Mouse (Mus musculus) limb, embryonic 13.5 days (tissue): ENCODE results near the gene Scn5a. TPM values are rescaled to one million over a fixed set of nuclear protein-coding genes. Genes with fewer than 3 reads are reported as not detected.

Source experiments
- ATAC-seq: fragments of 200-750 bp; cut with Nextera tagmentation; 2 replicates; pipeline ENCODE4 v1.8.0; 2017; ENCODE audit warnings: low read depth, moderate number of reproducible peaks, moderate TSS enrichment; ENCODE audit not compliant: low FRiP score
- H3K27ac ChIP-seq: fragments of 300-500 bp; sonication (generic); 2 replicates; pipeline ENCODE4 v1.5.1; 2015; ENCODE audit warnings: inconsistent platforms, mild to moderate bottlenecking, moderate library complexity
- H3K27me3 ChIP-seq: fragments of 300-500 bp; sonication (generic); 2 replicates; pipeline ENCODE4 v1.6.1; 2015; ENCODE audit warnings: mild to moderate bottlenecking, inconsistent platforms
- H3K36me3 ChIP-seq: fragments of 300-500 bp; sonication (generic); 2 replicates; pipeline ENCODE4 v1.6.1; 2015; ENCODE audit warnings: inconsistent platforms, mild to moderate bottlenecking, moderate library complexity
- H3K4me1 ChIP-seq: fragments of 300-500 bp; sonication (generic); 2 replicates; pipeline ENCODE4 v1.6.1; 2015; ENCODE audit warnings: inconsistent platforms
- H3K4me2 ChIP-seq: fragments of 300-500 bp; sonication (generic); replicated peaks from 2 replicates; pipeline ENCODE4 v1.6.1; 2015; ENCODE audit warnings: inconsistent platforms, mild to moderate bottlenecking, moderate library complexity
- H3K4me3 ChIP-seq: fragments of 300-500 bp; sonication (generic); 2 replicates; pipeline ENCODE4 v1.5.1; 2015; ENCODE audit warnings: moderate library complexity, mild to moderate bottlenecking, inconsistent platforms
- H3K9ac ChIP-seq: fragments of 300-500 bp; sonication (generic); 2 replicates; pipeline ENCODE4 v1.6.1; 2015; ENCODE audit warnings: mild to moderate bottlenecking, inconsistent platforms
- H3K9me3 ChIP-seq: fragments of 300-500 bp; sonication (generic); 2 replicates; pipeline ENCODE4 v1.6.1; 2016; ENCODE audit warnings: inconsistent platforms
- WGBS: fragments of 180-500 bp; shearing (Covaris S2); methylation state at CpG from one replicate; pipeline ENCODE4 v1.1.7; 2015; 5-methylcytosine and 5-hydroxymethylcytosine counted together
- polyA plus RNA-seq: library from polyadenylated mRNA; unstranded; fragments of >200 nt; fragmentation: Nextera tagmentation; extraction: Ambion mirVana; gene quantifications from 2 replicates; pipeline ENCODE4 v1.2.1, GENCODE M21; 2015

Scn5a gene
- polyA plus RNA-seq, 1 experiment from 2014 or later = 0.05 TPM

- no peak overlapping the region for H3K4me3 ChIP-seq
- no peak overlapping the region for H3K9ac ChIP-seq
- peaks cover 71% of the 10 kb centered on the region for H3K27me3 ChIP-seq
- H3K36me3 ChIP-seq = no peaks in the 10 kb centered on the region
- 86% methylated on average over 17 of the region's 17 CpGs for WGBS
- no peak for ATAC-seq
- H3K9me3 ChIP-seq = no peaks in the 10 kb centered on the region
- no peak overlapping the region for H3K27ac ChIP-seq
- H3K4me2 ChIP-seq = no peak overlapping the region
- H3K4me1 ChIP-seq = peaks cover 10% of the 10 kb centered on the region
Observed at GRCm38 (mm10) chr9:119580187-119580586, 1.4 kb upstream of the Scn5a start.

- WGBS = under 1% methylated on average over 23 of the region's 24 CpGs
- Histone ChIP-seq H3K9me3 (no peaks in the 10 kb centered on the region), H3K4me1 (peaks cover 10% of the 10 kb centered on the region), H3K4me3 (peak overlapping the region; percentile 56), H3K36me3 (no peaks in the 10 kb centered on the region), H3K4me2 (peak overlapping the region; percentile 97), H3K27me3 (peaks cover 90% of the 10 kb centered on the region), H3K9ac (peak overlapping the region; percentile 65), H3K27ac (no peak overlapping the region)
- ATAC-seq = no peak
Observed at GRCm38 (mm10) chr9:119578311-119578635, 543 bp downstream of the Scn5a start.

GRCm38 (mm10) chr9:119576977-119577376, 1.8 kb downstream of the Scn5a start:
- Histone ChIP-seq H3K27me3 (peaks cover 98% of the 10 kb centered on the region), H3K4me2 (no peak overlapping the region), H3K4me3 (no peak overlapping the region), H3K36me3 (no peaks in the 10 kb centered on the region), H3K4me1 (peaks cover 10% of the 10 kb centered on the region), H3K27ac (no peak overlapping the region), H3K9me3 (no peaks in the 10 kb centered on the region), H3K9ac (no peak overlapping the region)
- no peak for ATAC-seq
- WGBS = 77% methylated on average over 2 of the region's 2 CpGs

- no peak overlapping the region for H3K27ac ChIP-seq
- H3K36me3 ChIP-seq = no peaks in the 10 kb centered on the region
- H3K4me3 ChIP-seq = no peak overlapping the region
- H3K27me3 ChIP-seq = peaks cover 99% of the 10 kb centered on the region
- H3K4me1 ChIP-seq = peaks cover 18% of the 10 kb centered on the region
- H3K9me3 ChIP-seq = no peaks in the 10 kb centered on the region
- no peak overlapping the region for H3K9ac ChIP-seq
- 51% methylated on average over 9 of the region's 9 CpGs for WGBS
- H3K4me2 ChIP-seq = no peak overlapping the region
- no peak for ATAC-seq
Observed at GRCm38 (mm10) chr9:119575732-119576131, 3.1 kb downstream of the Scn5a start.

- peaks cover 100% of the 10 kb centered on the region for H3K27me3 ChIP-seq
- ATAC-seq = no peak
- H3K4me1 ChIP-seq = peaks cover 18% of the 10 kb centered on the region
- H3K9ac ChIP-seq = no peak overlapping the region
- H3K27ac ChIP-seq = no peak overlapping the region
- no peaks in the 10 kb centered on the region for H3K9me3 ChIP-seq
- H3K4me3 ChIP-seq = no peak overlapping the region
- H3K36me3 ChIP-seq = no peaks in the 10 kb centered on the region
- H3K4me2 ChIP-seq = no peak overlapping the region
- WGBS = 81% methylated on average over 7 of the region's 7 CpGs
Observed at GRCm38 (mm10) chr9:119574366-119574765, 4.5 kb downstream of the Scn5a start.

GRCm38 (mm10) chr9:119573009-119573408, 5.8 kb downstream of the Scn5a start:
- ATAC-seq = no peak
- Histone ChIP-seq H3K36me3 (no peaks in the 10 kb centered on the region), H3K27ac (no peak overlapping the region), H3K4me2 (no peak overlapping the region), H3K4me3 (no peak overlapping the region), H3K4me1 (peaks cover 8% of the 10 kb centered on the region; the same call in 1 of the 2 replicates), H3K27me3 (peaks cover 93% of the 10 kb centered on the region), H3K9ac (no peak overlapping the region), H3K9me3 (no peaks in the 10 kb centered on the region)
- 51% methylated on average over 14 of the region's 14 CpGs for WGBS

- no peak for ATAC-seq
- H3K27ac ChIP-seq = no peak overlapping the region
- H3K27me3 ChIP-seq = peaks cover 90% of the 10 kb centered on the region
- under 1% methylated on average over 15 of the region's 15 CpGs for WGBS
- no peak overlapping the region for H3K4me3 ChIP-seq
- H3K9me3 ChIP-seq = no peaks in the 10 kb centered on the region
- H3K9ac ChIP-seq = no peak overlapping the region
- H3K4me2 ChIP-seq = 0 out of 2 replicates have a peak overlapping the region, but pooled peaks have one; percentile 7
- H3K4me1 ChIP-seq = peaks cover 9% of the 10 kb centered on the region
- no peaks in the 10 kb centered on the region for H3K36me3 ChIP-seq
Observed at GRCm38 (mm10) chr9:119571411-119571888, 7.4 kb downstream of the Scn5a start.

- no peak overlapping the region for H3K4me3 ChIP-seq
- H3K9ac ChIP-seq = no peak overlapping the region
- H3K9me3 ChIP-seq = no peaks in the 10 kb centered on the region
- ATAC-seq = no peak
- no peak overlapping the region for H3K27ac ChIP-seq
- WGBS = 18% methylated on average over 9 of the region's 9 CpGs
- H3K4me2 ChIP-seq = no peak overlapping the region
- peaks cover 90% of the 10 kb centered on the region for H3K27me3 ChIP-seq
- H3K36me3 ChIP-seq = no peaks in the 10 kb centered on the region
- H3K4me1 ChIP-seq = peaks cover 13% of the 10 kb centered on the region
Observed at GRCm38 (mm10) chr9:119570652-119571051, 8.2 kb downstream of the Scn5a start.

- H3K9me3 ChIP-seq = no peaks in the 10 kb centered on the region
- H3K4me2 ChIP-seq = no peak overlapping the region
- WGBS = 78% methylated on average over 8 of the region's 8 CpGs
- no peak overlapping the region for H3K9ac ChIP-seq
- H3K27me3 ChIP-seq = peaks cover 85% of the 10 kb centered on the region
- peaks cover 13% of the 10 kb centered on the region for H3K4me1 ChIP-seq
- no peak for ATAC-seq
- H3K4me3 ChIP-seq = no peak overlapping the region
- H3K27ac ChIP-seq = no peak overlapping the region
- no peaks in the 10 kb centered on the region for H3K36me3 ChIP-seq
Observed at GRCm38 (mm10) chr9:119568732-119569131, 10.1 kb downstream of the Scn5a start.

- H3K27me3 ChIP-seq = peaks cover 76% of the 10 kb centered on the region
- H3K9me3 ChIP-seq = no peaks in the 10 kb centered on the region
- no peak overlapping the region for H3K4me3 ChIP-seq
- no peak overlapping the region for H3K4me2 ChIP-seq
- peaks cover 13% of the 10 kb centered on the region for H3K4me1 ChIP-seq
- no peak for ATAC-seq
- H3K36me3 ChIP-seq = no peaks in the 10 kb centered on the region
- WGBS = 73% methylated on average over 5 of the region's 5 CpGs
- no peak overlapping the region for H3K9ac ChIP-seq
- no peak overlapping the region for H3K27ac ChIP-seq
Observed at GRCm38 (mm10) chr9:119567800-119568199, 11.0 kb downstream of the Scn5a start.

- Histone ChIP-seq H3K4me2 (no peak overlapping the region), H3K9ac (no peak overlapping the region), H3K36me3 (no peaks in the 10 kb centered on the region), H3K27ac (no peak overlapping the region), H3K4me3 (no peak overlapping the region), H3K9me3 (no peaks in the 10 kb centered on the region), H3K27me3 (peaks cover 60% of the 10 kb centered on the region), H3K4me1 (peaks cover 7% of the 10 kb centered on the region)
- ATAC-seq = no peak
- 7% methylated on average over 10 of the region's 10 CpGs for WGBS
Observed at GRCm38 (mm10) chr9:119566214-119566613, 12.6 kb downstream of the Scn5a start.

- Histone ChIP-seq H3K4me2 (no peak overlapping the region), H3K4me3 (no peak overlapping the region), H3K36me3 (no peaks in the 10 kb centered on the region), H3K9ac (no peak overlapping the region), H3K4me1 (peaks cover 9% of the 10 kb centered on the region; the same call in 1 of the 2 replicates), H3K9me3 (no peaks in the 10 kb centered on the region), H3K27ac (no peak overlapping the region), H3K27me3 (peaks cover 46% of the 10 kb centered on the region)
- 77% methylated on average over 6 of the region's 6 CpGs for WGBS
- ATAC-seq = no peak
Observed at GRCm38 (mm10) chr9:119564803-119565202, 14.0 kb downstream of the Scn5a start.

- H3K27ac ChIP-seq = no peak overlapping the region
- peaks cover 35% of the 10 kb centered on the region for H3K27me3 ChIP-seq
- no peak overlapping the region for H3K9ac ChIP-seq
- no peak overlapping the region for H3K4me2 ChIP-seq
- WGBS = 77% methylated on average over 6 of the region's 6 CpGs
- no peak for ATAC-seq
- no peaks in the 10 kb centered on the region for H3K36me3 ChIP-seq
- H3K4me3 ChIP-seq = no peak overlapping the region
- peaks cover 13% of the 10 kb centered on the region for H3K4me1 ChIP-seq
- no peaks in the 10 kb centered on the region for H3K9me3 ChIP-seq
Observed at GRCm38 (mm10) chr9:119563617-119564016, 15.2 kb downstream of the Scn5a start.
